Mouse (Mus musculus) right cerebral cortex, adult 2 months (tissue): ENCODE measurements around the gene Ptprd.

Experiments
- DNase-seq, 2 experiments: peaks; one replicate each; pipeline ENCODE4 v3.0.0; 2021 to 2022; ENCODE audit warnings: low spot score in 2 of 2

Gene Ptprd

GRCm38 (mm10) chr4:76025571-76026325, 2186.0 kb downstream of the Ptprd start:
- no peak for DNase-seq

GRCm38 (mm10) chr4:76024502-76024821, 2187.3 kb downstream of the Ptprd start:
- no peak for DNase-seq

- no peak for DNase-seq
Observed at GRCm38 (mm10) chr4:76023756-76024501, 2187.8 kb downstream of the Ptprd start.

- no peak for DNase-seq
Observed at GRCm38 (mm10) chr4:76021670-76022069, 2190.1 kb downstream of the Ptprd start.

GRCm38 (mm10) chr4:76015026-76015425, 2196.7 kb downstream of the Ptprd start:
- no peak for DNase-seq

- DNase-seq: no peak
Observed at GRCm38 (mm10) chr4:76014151-76014840, 2197.5 kb downstream of the Ptprd start.

- DNase-seq: no peak
Observed at GRCm38 (mm10) chr4:76008580-76008979, 2203.2 kb downstream of the Ptprd start.

- DNase-seq: no peak
Observed at GRCm38 (mm10) chr4:76007219-76007618, 2204.5 kb downstream of the Ptprd start.

GRCm38 (mm10) chr4:76006717-76007116, 2205.0 kb downstream of the Ptprd start:
- DNase-seq: no peak

- no peak for DNase-seq
Observed at GRCm38 (mm10) chr4:76004161-76004560, 2207.6 kb downstream of the Ptprd start.

- DNase-seq: no peak
Observed at GRCm38 (mm10) chr4:76000258-76000657, 2211.5 kb downstream of the Ptprd start.

- no peak for DNase-seq
Observed at GRCm38 (mm10) chr4:75995841-75996240, 2215.9 kb downstream of the Ptprd start.

- DNase-seq: no peak
Observed at GRCm38 (mm10) chr4:75994576-75994975, 2217.2 kb downstream of the Ptprd start.

GRCm38 (mm10) chr4:75993092-75993491, 2218.7 kb downstream of the Ptprd start:
- no peak for DNase-seq

- DNase-seq: no peak
Observed at GRCm38 (mm10) chr4:75991621-75992245, 2220.0 kb downstream of the Ptprd start.

- no peak for DNase-seq
Observed at GRCm38 (mm10) chr4:75974728-75975127, 2237.0 kb downstream of the Ptprd start.

- DNase-seq: no peak
Observed at GRCm38 (mm10) chr4:75973322-75973721, 2238.4 kb downstream of the Ptprd start.

GRCm38 (mm10) chr4:75969961-75970360, 2241.8 kb downstream of the Ptprd start:
- no peak for DNase-seq

GRCm38 (mm10) chr4:75968618-75969017, 2243.1 kb downstream of the Ptprd start:
- no peak for DNase-seq

GRCm38 (mm10) chr4:75965810-75966209, 2246.0 kb downstream of the Ptprd start:
- DNase-seq: no peak

- no peak for DNase-seq
Observed at GRCm38 (mm10) chr4:75962916-75963315, 2248.8 kb downstream of the Ptprd start.

- DNase-seq: no peak
Observed at GRCm38 (mm10) chr4:75961865-75962264, 2249.9 kb downstream of the Ptprd start.
